Mouse (Mus musculus) stomach, postnatal 0 days (tissue): ENCODE measurements around the gene Gm49325. TPM values are rescaled to one million over a fixed set of nuclear protein-coding genes. Genes with fewer than 3 reads are reported as not detected.

Experiments used
- ATAC-seq: fragments of 200-750 bp; cut with Nextera tagmentation; 2 replicates; pipeline ENCODE4 v1.8.0; 2017; ENCODE audit not compliant: low FRiP score, low TSS enrichment
- DNase-seq: peaks from one replicate; pipeline ENCODE4 v3.0.0-alpha.2; 2016; ENCODE audit warnings: low spot score
- H3K27ac ChIP-seq: fragments of 300-500 bp; sonication (generic); replicated peaks from 2 replicates; pipeline ENCODE4 v1.5.1; 2014; ENCODE audit warnings: mild to moderate bottlenecking, control low read depth
- H3K27me3 ChIP-seq: fragments of 300-500 bp; sonication (generic); 2 replicates; pipeline ENCODE4 v1.6.1; 2014; ENCODE audit warnings: low read length; ENCODE audit not compliant: control insufficient read depth, insufficient read depth
- H3K36me3 ChIP-seq: fragments of 300-500 bp; sonication (generic); 2 replicates; pipeline ENCODE4 v1.6.1; 2014; ENCODE audit warnings: low read length, mixed read lengths; ENCODE audit not compliant: control insufficient read depth, insufficient read depth
- H3K4me1 ChIP-seq: fragments of 300-500 bp; sonication (generic); replicated peaks from 2 replicates; pipeline ENCODE4 v1.6.1; 2014; ENCODE audit warnings: antibody characterized with exemption; ENCODE audit not compliant: control insufficient read depth, insufficient read depth
- H3K4me2 ChIP-seq: fragments of 300-500 bp; sonication (generic); replicated peaks from 2 replicates; pipeline ENCODE4 v1.6.1; 2014; ENCODE audit warnings: low read depth, mild to moderate bottlenecking, control low read depth, moderate library complexity
- H3K4me3 ChIP-seq: fragments of 300-500 bp; sonication (generic); 2 replicates; pipeline ENCODE4 v1.5.1; 2014; ENCODE audit warnings: low read depth, low read length, control low read depth
- H3K9ac ChIP-seq: fragments of 300-500 bp; sonication (generic); 2 replicates; pipeline ENCODE4 v1.6.1; 2014; ENCODE audit warnings: mild to moderate bottlenecking, low read length, control low read depth, mixed read lengths
- H3K9me3 ChIP-seq: fragments of 300-500 bp; sonication (generic); 2 replicates; pipeline ENCODE4 v1.6.1; 2016; ENCODE audit warnings: low read length; ENCODE audit not compliant: control insufficient read depth
- CTCF ChIP-seq: IDR thresholded peaks from 2 replicates; pipeline ENCODE4 v1.5.1; 2016; ENCODE audit warnings: antibody characterized with exemption, low read depth, mild to moderate bottlenecking, moderate library complexity
- EP300 ChIP-seq: optimal IDR thresholded peaks from 2 replicates; pipeline ENCODE3; 2016; ENCODE audit warnings: antibody characterized with exemption
- WGBS: fragments of 180-500 bp; shearing (Covaris S2); extraction: QIAGEN DNeasy Blood & Tissue Kit; methylation state at CpG from one replicate; pipeline ENCODE4 v1.1.7; 2014; 5-methylcytosine and 5-hydroxymethylcytosine counted together
- polyA plus RNA-seq: library from polyadenylated mRNA; unstranded; fragments of >200 nt; fragmentation: Nextera tagmentation; extraction: Ambion mirVana; gene quantifications from 2 replicates; pipeline ENCODE4 v1.2.1, GENCODE M21; 2015

Gene Gm49325
- polyA plus RNA-seq, 1 experiment from 2014 or later = 17.3 TPM

- Histone ChIP-seq H3K36me3 (peaks cover 13% of the 10 kb centered on the region), H3K4me3 (no peak overlapping the region), H3K4me2 (0 out of 2 replicates have a peak overlapping the region, but pooled peaks have one; percentile 8), H3K9ac (no peak overlapping the region), H3K9me3 (no peaks in the 10 kb centered on the region), H3K27me3 (no peaks in the 10 kb centered on the region), H3K27ac (no peak overlapping the region), H3K4me1 (peaks cover 8% of the 10 kb centered on the region; the same call in 1 of the 2 replicates)
- ATAC-seq = no peak
- WGBS = 82% methylated on average over 3 of the region's 3 CpGs
- no peak for DNase-seq
- TF ChIP-seq CTCF (no peak), EP300 (no peak)
Observed at GRCm38 (mm10) chr10:77586637-77587036, 19.4 kb upstream of the Gm49325 start.

DNA sequence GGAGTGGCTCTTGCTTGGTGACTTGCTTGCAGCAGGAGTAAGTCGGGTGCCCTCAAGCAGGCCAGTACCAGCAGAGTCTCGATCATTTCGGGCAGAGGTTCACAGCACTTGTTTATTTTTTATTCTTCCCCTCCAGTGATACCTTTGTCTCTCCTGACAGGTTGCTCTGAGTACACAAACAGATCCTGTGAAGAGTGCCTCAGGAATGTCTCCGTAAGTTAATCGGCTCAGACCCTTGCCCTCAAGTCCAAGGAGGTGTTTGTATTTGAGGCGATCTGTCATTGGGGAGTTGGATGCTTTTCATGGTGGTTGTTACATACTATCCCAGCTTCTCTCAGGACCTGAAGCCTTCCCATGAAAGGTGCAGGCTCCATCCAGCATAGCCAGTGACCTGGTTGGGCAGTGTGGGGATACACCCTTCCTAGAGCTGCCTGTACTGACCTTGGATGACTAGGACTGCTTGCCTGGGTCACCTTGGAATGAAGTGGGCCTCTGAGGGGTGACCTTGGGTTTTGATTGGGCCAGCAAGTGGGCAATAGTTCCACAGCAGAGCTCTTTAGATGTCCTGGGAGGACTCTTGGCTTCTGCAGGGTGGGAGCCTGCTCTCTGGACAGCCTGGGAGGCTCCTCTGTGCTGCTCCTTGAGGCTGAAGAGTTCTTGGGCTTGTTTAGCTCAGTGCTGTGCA, 18.8 kb upstream of the Gm49325 start:
- H3K9me3 ChIP-seq = no peaks in the 10 kb centered on the region
- no peak overlapping the region for H3K4me2 ChIP-seq
- peaks cover 8% of the 10 kb centered on the region; the same call in 1 of the 2 replicates for H3K4me1 ChIP-seq
- DNase-seq (no peak), ATAC-seq (no peak)
- no peak overlapping the region for H3K9ac ChIP-seq
- no peaks in the 10 kb centered on the region for H3K27me3 ChIP-seq
- no peak overlapping the region for H3K4me3 ChIP-seq
- peaks cover 13% of the 10 kb centered on the region for H3K36me3 ChIP-seq
- no peak overlapping the region for H3K27ac ChIP-seq
- 60% methylated on average over 6 of the region's 6 CpGs for WGBS
- TF ChIP-seq EP300 = no peak
- TF ChIP-seq CTCF = no peak

GRCm38 (mm10) chr10:77588036-77588435, 18.0 kb upstream of the Gm49325 start:
- 0 out of 2 replicates have a peak, but pooled peaks cover 4% of the 10 kb centered on the region for H3K4me1 ChIP-seq
- peaks cover 17% of the 10 kb centered on the region for H3K36me3 ChIP-seq
- DNase-seq (no peak), ATAC-seq (no peak)
- no peaks in the 10 kb centered on the region for H3K9me3 ChIP-seq
- H3K4me2 ChIP-seq = no peak overlapping the region
- TF ChIP-seq EP300 (no peak), CTCF (no peak)
- WGBS = 78% methylated on average over 2 of the region's 2 CpGs
- no peaks in the 10 kb centered on the region for H3K27me3 ChIP-seq
- H3K4me3 ChIP-seq = no peak overlapping the region
- peak overlapping the region; percentile 30; the same call in 1 of the 2 replicates for H3K27ac ChIP-seq
- no peak overlapping the region for H3K9ac ChIP-seq

DNA sequence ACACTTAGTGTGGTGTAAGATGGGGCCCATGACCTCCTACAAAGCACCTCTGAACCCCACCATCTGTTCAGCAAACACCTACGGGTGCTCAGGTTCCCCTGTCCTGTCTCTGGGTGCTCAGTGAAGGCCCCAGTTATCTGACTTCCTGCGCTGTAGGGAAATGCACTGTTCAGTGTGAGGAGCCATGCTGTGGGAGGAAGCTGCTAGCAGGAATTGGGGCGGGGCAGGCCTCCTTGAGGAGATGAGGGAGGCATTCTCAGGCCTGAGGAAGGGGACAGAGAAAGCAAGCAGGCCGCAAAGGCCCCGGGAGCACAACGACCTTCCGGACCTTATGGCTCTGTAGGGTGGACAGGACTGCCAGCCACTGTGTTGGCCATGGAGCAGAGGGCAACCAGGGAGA, 16.9 kb upstream of the Gm49325 start:
- no peak overlapping the region for H3K4me3 ChIP-seq
- H3K9ac ChIP-seq = no peak overlapping the region
- DNase-seq (no peak), ATAC-seq (no peak)
- no peaks in the 10 kb centered on the region for H3K27me3 ChIP-seq
- no peak for TF ChIP-seq EP300
- WGBS = 70% methylated on average over 7 of the region's 7 CpGs
- no peaks in the 10 kb centered on the region for H3K4me1 ChIP-seq
- H3K36me3 ChIP-seq = peaks cover 27% of the 10 kb centered on the region
- peak overlapping the region; percentile 30; the same call in 1 of the 2 replicates for H3K27ac ChIP-seq
- no peak overlapping the region for H3K4me2 ChIP-seq
- H3K9me3 ChIP-seq = no peaks in the 10 kb centered on the region

DNA sequence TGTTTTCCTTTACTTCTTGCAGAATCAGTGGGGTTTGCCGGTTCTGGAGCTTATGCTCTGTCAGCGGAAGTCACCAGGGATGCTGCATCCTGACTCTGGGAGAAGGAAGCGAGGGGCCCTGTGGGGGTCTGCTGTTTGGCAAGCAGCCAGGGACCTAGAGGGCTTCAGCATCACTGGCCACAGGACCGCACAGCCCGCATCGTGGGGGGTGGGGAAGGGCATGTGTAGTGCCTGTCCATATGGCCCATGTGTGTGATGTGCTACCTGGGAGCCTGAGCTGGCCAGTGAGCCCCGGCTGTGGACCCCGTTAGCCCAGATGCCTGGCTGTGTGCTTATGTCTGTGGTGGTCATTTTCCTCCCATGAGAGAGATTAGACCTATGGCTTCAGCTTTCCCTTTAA, 16.2 kb upstream of the Gm49325 start:
- Histone ChIP-seq H3K36me3 (peaks cover 30% of the 10 kb centered on the region), H3K27me3 (no peaks in the 10 kb centered on the region), H3K4me3 (no peak overlapping the region), H3K9me3 (no peaks in the 10 kb centered on the region), H3K4me1 (no peaks in the 10 kb centered on the region), H3K4me2 (no peak overlapping the region), H3K27ac (peak overlapping the region; percentile 69), H3K9ac (no peak overlapping the region)
- TF ChIP-seq EP300 = no peak
- TF ChIP-seq CTCF = no peak
- WGBS = 73% methylated on average over 8 of the region's 8 CpGs
- ATAC-seq = no peak
- DNase-seq = no peak

DNA sequence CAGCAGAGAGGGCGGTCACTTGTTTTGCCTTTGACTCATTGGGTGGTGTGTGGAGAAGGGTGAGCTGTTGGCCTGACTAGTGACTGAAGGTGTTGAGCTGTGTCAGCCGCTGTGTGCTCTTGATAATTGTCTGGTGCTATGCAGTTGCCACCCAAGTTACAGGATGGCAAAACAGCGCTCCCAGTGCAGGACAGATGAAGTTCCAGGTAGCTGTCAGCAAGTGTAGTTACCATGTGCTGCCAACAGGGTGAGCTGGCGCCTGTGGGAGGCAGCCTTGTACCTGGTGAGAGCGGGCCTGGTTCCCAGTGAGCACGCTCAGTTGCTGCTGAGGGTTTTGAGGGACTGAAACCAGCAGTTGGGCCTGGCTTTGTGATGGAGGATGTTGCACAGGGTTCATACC, 15.2 kb upstream of the Gm49325 start:
- Histone ChIP-seq H3K4me3 (no peak overlapping the region), H3K9ac (no peak overlapping the region), H3K36me3 (peaks cover 37% of the 10 kb centered on the region), H3K27ac (peak overlapping the region; percentile 69; the same call in 1 of the 2 replicates), H3K9me3 (no peaks in the 10 kb centered on the region), H3K4me1 (no peaks in the 10 kb centered on the region), H3K4me2 (no peak overlapping the region), H3K27me3 (no peaks in the 10 kb centered on the region)
- TF ChIP-seq CTCF = peak; percentile 92
- TF ChIP-seq EP300 = no peak
- peak; percentile 90 for DNase-seq
- ATAC-seq = peak; percentile 94
- WGBS = 37% methylated on average over 6 of the region's 6 CpGs
